Mouse (Mus musculus) lung, embryonic 14.5 days (tissue): ENCODE measurements around the gene Naaladl2. TPM values are rescaled to one million over a fixed set of nuclear protein-coding genes. Genes with fewer than 3 reads are reported as not detected.

ENCODE experiments used
- ATAC-seq: fragments of 200-750 bp; cut with Nextera tagmentation; 2 replicates; pipeline ENCODE4 v1.8.0; 2017; ENCODE audit warnings: mild to moderate bottlenecking, moderate TSS enrichment, moderate library complexity; ENCODE audit not compliant: insufficient read depth
- DNase-seq: peaks from one replicate; pipeline ENCODE4 v3.0.0-alpha.2; 2015
- H3K27ac ChIP-seq: fragments of 300-500 bp; sonication (generic); 2 replicates; pipeline ENCODE4 v1.5.1; 2014; ENCODE audit warnings: low read depth, mild to moderate bottlenecking, moderate library complexity
- H3K27me3 ChIP-seq: fragments of 300-500 bp; sonication (generic); 2 replicates; pipeline ENCODE4 v1.6.1; 2014; ENCODE audit warnings: low read length, control low read depth; ENCODE audit not compliant: insufficient read depth
- H3K36me3 ChIP-seq: fragments of 300-500 bp; sonication (generic); 2 replicates; pipeline ENCODE4 v1.6.1; 2014; ENCODE audit warnings: control low read depth; ENCODE audit not compliant: insufficient read depth
- H3K4me1 ChIP-seq: fragments of 300-500 bp; sonication (generic); 2 replicates; pipeline ENCODE4 v1.6.1; 2014; ENCODE audit warnings: antibody characterized with exemption, control low read depth; ENCODE audit not compliant: insufficient read depth
- H3K4me2 ChIP-seq: fragments of 300-500 bp; sonication (generic); 2 replicates; pipeline ENCODE4 v1.6.1; 2014; ENCODE audit warnings: mild to moderate bottlenecking
- H3K4me3 ChIP-seq: fragments of 300-500 bp; sonication (generic); 2 replicates; pipeline ENCODE4 v1.5.1; 2014; ENCODE audit warnings: low read depth, low read length
- H3K9ac ChIP-seq: fragments of 300-500 bp; sonication (generic); 2 replicates; pipeline ENCODE4 v1.6.1; 2014
- H3K9me3 ChIP-seq: fragments of 300-500 bp; sonication (generic); 2 replicates; pipeline ENCODE4 v1.6.1; 2016; ENCODE audit warnings: low read depth, low read length, control low read depth
- CTCF ChIP-seq: IDR thresholded peaks from 2 replicates; pipeline ENCODE4 v1.5.1; 2016; ENCODE audit warnings: antibody characterized with exemption, low read depth
- WGBS: fragments of 180-500 bp; shearing (Covaris S2); extraction: QIAGEN DNeasy Blood & Tissue Kit; methylation state at CpG from one replicate; pipeline ENCODE4 v1.1.7; 2014; 5-methylcytosine and 5-hydroxymethylcytosine counted together
- polyA plus RNA-seq: library from polyadenylated mRNA; unstranded; fragments of >200 nt; fragmentation: Nextera tagmentation; extraction: Ambion mirVana; gene quantifications from 2 replicates; pipeline ENCODE4 v1.2.1, GENCODE M21; 2014

Gene Naaladl2
- polyA plus RNA-seq, 1 experiment from 2014 or later, result 1.8 TPM

GRCm38 (mm10) chr3:24604791-24605320 is 539.2 kb downstream of the Naaladl2 start:
- Histone ChIP-seq H3K4me3 (no peak overlapping the region), H3K36me3 (no peaks in the 10 kb centered on the region), H3K4me2 (no peak overlapping the region), H3K27ac (no peak overlapping the region), H3K4me1 (no peaks in the 10 kb centered on the region), H3K9me3 (no peaks in the 10 kb centered on the region), H3K9ac (no peak overlapping the region), H3K27me3 (no peaks in the 10 kb centered on the region)
- DNase-seq, result no peak
- no peak for ATAC-seq
- WGBS, result 72% methylated on average over 3 of the region's 3 CpGs
- no peak for TF ChIP-seq CTCF

- no peak for DNase-seq
- TF ChIP-seq CTCF, result no peak
- WGBS, result 58% methylated on average over 2 of the region's 2 CpGs
Observed at GRCm38 (mm10) chr3:24595447-24595846, 548.6 kb downstream of the Naaladl2 start.

DNA sequence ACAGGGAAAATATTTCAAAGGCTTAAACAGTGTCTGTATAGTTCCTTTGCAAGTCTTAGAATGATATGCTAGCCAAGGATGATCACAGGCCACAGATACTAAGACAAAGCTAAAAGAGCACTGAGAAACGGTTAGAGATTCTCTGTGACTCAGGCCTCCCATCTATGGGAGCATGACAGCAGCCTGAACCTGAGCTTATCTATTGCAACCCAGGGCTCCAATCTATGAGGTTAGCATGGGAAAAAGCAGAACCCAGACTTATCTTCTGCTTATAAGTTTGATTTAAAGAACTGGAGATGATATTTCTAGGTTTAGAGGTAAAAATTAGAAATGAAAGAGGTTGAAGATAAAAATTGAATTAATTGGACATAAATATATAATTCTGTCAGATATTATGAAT is 587.4 kb downstream of the Naaladl2 start:
- H3K9ac ChIP-seq, result no peak overlapping the region
- WGBS, result 81% methylated on average over 1 of the region's 1 CpGs
- no peaks in the 10 kb centered on the region for H3K36me3 ChIP-seq
- no peak overlapping the region for H3K27ac ChIP-seq
- no peak for TF ChIP-seq CTCF
- H3K27me3 ChIP-seq, result no peaks in the 10 kb centered on the region
- DNase-seq (no peak), ATAC-seq (no peak)
- H3K4me2 ChIP-seq, result no peak overlapping the region
- no peaks in the 10 kb centered on the region for H3K9me3 ChIP-seq
- no peak overlapping the region for H3K4me3 ChIP-seq
- H3K4me1 ChIP-seq, result no peaks in the 10 kb centered on the region

More at GRCm38 (mm10) chr3:24595447-24595846, 548.6 kb downstream of the Naaladl2 start:
- no peaks in the 10 kb centered on the region for H3K9me3 ChIP-seq
- no peaks in the 10 kb centered on the region for H3K4me1 ChIP-seq
- H3K27ac ChIP-seq, result no peak overlapping the region
- no peak overlapping the region for H3K4me2 ChIP-seq
- H3K9ac ChIP-seq, result no peak overlapping the region
- H3K27me3 ChIP-seq, result no peaks in the 10 kb centered on the region
- no peak overlapping the region for H3K4me3 ChIP-seq
- H3K36me3 ChIP-seq, result no peaks in the 10 kb centered on the region
- ATAC-seq, result no peak

DNA sequence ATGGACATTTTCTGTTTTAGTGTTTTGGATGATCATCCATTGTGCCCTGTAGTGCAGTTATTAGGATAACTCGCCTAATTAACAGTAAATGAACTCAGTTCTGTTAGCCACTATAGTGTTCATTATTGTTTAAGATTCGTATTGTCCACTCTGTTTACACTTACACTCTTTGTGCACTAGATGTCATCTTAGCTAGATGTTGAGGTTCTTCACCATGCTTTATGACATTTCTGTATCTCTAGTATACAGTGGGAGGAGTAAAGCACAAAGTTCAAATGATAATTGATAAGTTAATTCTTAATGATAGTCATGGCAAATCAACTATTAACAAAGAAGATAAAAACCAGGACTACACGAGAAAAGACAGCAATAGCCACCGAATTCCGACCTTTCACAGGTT is 590.4 kb downstream of the Naaladl2 start:
- 75% methylated on average over 5 of the region's 5 CpGs for WGBS
- no peaks in the 10 kb centered on the region for H3K9me3 ChIP-seq

DNA sequence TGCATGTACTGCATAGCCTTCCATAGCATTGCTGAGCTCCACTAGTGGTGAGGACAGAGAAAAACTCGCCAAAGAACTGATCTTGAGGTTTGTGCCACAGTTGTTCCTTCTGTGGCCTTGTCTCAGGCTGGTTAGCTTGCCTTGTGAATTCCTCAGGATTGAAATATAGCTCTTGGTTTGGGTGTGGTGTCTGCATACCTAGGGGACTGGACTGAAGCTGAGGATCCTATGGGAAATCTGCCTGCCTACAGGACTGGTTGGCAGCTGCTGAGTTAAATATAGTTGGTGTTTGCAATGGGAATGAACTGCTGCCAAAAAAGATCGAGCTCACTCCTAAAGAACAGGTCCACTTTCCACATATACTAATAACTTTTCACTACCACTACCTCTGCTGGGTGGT is 591.4 kb downstream of the Naaladl2 start:
- Histone ChIP-seq H3K36me3 (no peaks in the 10 kb centered on the region), H3K4me1 (no peaks in the 10 kb centered on the region), H3K4me3 (no peak overlapping the region), H3K27ac (no peak overlapping the region), H3K9ac (no peak overlapping the region), H3K4me2 (no peak overlapping the region), H3K9me3 (no peaks in the 10 kb centered on the region), H3K27me3 (no peaks in the 10 kb centered on the region)
- 69% methylated on average over 2 of the region's 2 CpGs for WGBS
- ATAC-seq, result no peak
- no peak for TF ChIP-seq CTCF
- no peak for DNase-seq

More for the DNA sequence above, 590.4 kb downstream of the Naaladl2 start:
- H3K27ac ChIP-seq, result no peak overlapping the region
- DNase-seq (no peak), ATAC-seq (no peak)
- no peaks in the 10 kb centered on the region for H3K4me1 ChIP-seq
- no peak for TF ChIP-seq CTCF
- H3K4me2 ChIP-seq, result no peak overlapping the region
- no peak overlapping the region for H3K9ac ChIP-seq
- no peak overlapping the region for H3K4me3 ChIP-seq
- no peaks in the 10 kb centered on the region for H3K27me3 ChIP-seq
- no peaks in the 10 kb centered on the region for H3K36me3 ChIP-seq

DNA sequence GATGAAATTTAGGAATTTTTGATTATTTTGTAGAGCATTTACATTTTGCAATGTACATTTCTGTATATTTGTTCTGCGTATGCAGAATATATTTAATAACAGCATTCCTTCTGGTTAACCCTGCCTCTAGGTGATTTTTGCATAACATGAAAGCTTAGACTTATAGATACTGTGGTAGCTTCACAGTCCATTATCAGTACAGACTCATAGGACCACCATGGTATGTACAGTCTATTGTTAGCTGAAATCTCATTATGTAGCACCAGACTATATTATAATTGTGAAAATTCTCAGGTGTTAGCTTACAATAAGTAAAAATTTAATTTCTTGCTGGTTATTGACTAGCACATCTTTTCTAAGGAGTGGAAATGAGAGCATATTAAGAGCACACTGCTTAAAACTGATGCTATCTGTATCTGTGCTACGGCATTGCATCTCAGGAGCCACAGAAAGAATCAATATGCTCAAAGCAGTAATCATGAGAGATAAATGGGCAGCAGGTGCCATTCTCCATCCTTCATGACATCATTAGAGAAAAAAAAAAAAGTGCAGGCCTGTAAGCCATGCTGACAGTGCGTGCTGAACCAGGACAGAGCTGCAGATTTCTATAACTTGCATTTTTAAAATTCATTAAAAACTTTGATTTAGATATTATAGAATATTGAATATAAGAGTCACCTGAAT is 610.1 kb downstream of the Naaladl2 start:
- no peaks in the 10 kb centered on the region for H3K27me3 ChIP-seq
- H3K27ac ChIP-seq, result no peak overlapping the region
- H3K4me2 ChIP-seq, result no peak overlapping the region
- no peak for DNase-seq
- no peak for ATAC-seq
- no peak for TF ChIP-seq CTCF
- H3K4me1 ChIP-seq, result no peaks in the 10 kb centered on the region
- H3K4me3 ChIP-seq, result no peak overlapping the region
- H3K9me3 ChIP-seq, result no peaks in the 10 kb centered on the region
- H3K9ac ChIP-seq, result no peak overlapping the region
- WGBS, result 85% methylated on average over 3 of the region's 3 CpGs
- no peaks in the 10 kb centered on the region for H3K36me3 ChIP-seq

DNA sequence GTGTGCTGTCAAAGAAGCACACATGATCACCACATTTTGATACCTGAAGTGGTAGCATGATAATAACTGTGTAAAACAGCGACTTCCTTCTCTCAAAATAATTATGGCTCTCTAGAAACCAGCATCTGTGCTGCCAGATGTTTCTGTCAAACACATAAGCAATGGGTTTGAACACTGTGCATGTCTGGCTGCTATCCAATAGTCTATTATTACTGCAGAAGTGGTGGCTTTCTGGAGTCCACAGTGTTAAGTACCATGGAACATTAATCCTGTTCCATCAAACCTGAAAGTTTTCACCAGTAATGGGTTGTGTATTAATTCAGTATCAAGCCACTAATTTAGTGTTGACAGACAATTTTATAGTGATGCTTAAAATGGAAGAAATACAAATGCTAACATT is 629.1 kb downstream of the Naaladl2 start:
- TF ChIP-seq CTCF, result no peak
- no peaks in the 10 kb centered on the region for H3K4me1 ChIP-seq
- H3K9ac ChIP-seq, result no peak overlapping the region
- DNase-seq, result peak; percentile 43
- no peak overlapping the region for H3K4me2 ChIP-seq
- no peak overlapping the region for H3K27ac ChIP-seq
- ATAC-seq, result no peak
- no peaks in the 10 kb centered on the region for H3K27me3 ChIP-seq
- WGBS, result 20% methylated on average over 1 of the region's 1 CpGs
- H3K9me3 ChIP-seq, result no peaks in the 10 kb centered on the region
- no peak overlapping the region for H3K4me3 ChIP-seq
- H3K36me3 ChIP-seq, result no peaks in the 10 kb centered on the region
